Mouse (Mus musculus) brain, embryonic 14.5 days (tissue): ENCODE measurements around the gene Esr1. TPM values are rescaled to one million over a fixed set of nuclear protein-coding genes. Genes with fewer than 3 reads are reported as not detected.
"Not testable (repeated sequence)": the region's sequence is repeated elsewhere in the genome, so short reads cannot be mapped to it uniquely, and the experiment has no call there.

Source experiments
- DNase-seq: peaks from one replicate; pipeline ENCODE4 v3.0.0-alpha.2; 2011; ENCODE audit warnings: low read depth
- CTCF ChIP-seq: fragments of 200-500 bp; IDR thresholded peaks from 2 replicates; pipeline ENCODE4 v1.5.1; 2012; ENCODE audit warnings: inconsistent platforms, mild to moderate bottlenecking, moderate library complexity, borderline replicate concordance; ENCODE audit not compliant: insufficient read depth, insufficient read length; ENCODE audit errors: extremely low read depth
- POLR2A ChIP-seq: fragments of 200-500 bp; IDR thresholded peaks from 2 replicates; pipeline ENCODE4 v1.6.1; 2012; ENCODE audit warnings: mild to moderate bottlenecking, inconsistent platforms, borderline replicate concordance; ENCODE audit not compliant: poor library complexity, insufficient read depth, insufficient read length, severe bottlenecking; ENCODE audit errors: extremely low read depth
- polyA plus RNA-seq: library from polyadenylated mRNA; depleted of rRNA; stranded (reverse); fragments of >200 nt; gene quantifications from 2 replicates; pipeline ENCODE4 v1.2.3, GENCODE M21; 2012

The Esr1 gene
- polyA plus RNA-seq, 1 experiment, result 0.19 TPM

DNA sequence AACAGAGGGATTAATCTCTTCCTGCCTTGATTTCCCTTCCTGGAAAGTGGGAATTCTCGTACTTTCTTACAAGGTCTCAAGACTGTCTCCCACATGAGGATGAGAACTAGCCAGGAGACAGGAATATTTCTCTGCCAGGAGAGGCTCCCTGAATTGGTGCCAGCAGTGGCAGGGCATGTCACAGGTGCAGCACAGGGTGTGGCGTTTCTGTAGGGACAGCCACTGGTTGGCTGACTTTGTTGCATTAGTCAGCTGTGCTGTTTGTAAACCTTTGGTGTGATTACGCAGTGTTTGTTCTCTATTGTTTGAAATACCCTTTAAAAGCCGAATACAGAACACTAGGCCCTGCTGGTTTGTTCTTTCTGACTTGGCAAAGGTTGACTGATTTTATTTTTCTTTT, 11.8 kb upstream of the Esr1 start:
- TF ChIP-seq CTCF (no peak), POLR2A (no peak)
- no peak for DNase-seq

DNA sequence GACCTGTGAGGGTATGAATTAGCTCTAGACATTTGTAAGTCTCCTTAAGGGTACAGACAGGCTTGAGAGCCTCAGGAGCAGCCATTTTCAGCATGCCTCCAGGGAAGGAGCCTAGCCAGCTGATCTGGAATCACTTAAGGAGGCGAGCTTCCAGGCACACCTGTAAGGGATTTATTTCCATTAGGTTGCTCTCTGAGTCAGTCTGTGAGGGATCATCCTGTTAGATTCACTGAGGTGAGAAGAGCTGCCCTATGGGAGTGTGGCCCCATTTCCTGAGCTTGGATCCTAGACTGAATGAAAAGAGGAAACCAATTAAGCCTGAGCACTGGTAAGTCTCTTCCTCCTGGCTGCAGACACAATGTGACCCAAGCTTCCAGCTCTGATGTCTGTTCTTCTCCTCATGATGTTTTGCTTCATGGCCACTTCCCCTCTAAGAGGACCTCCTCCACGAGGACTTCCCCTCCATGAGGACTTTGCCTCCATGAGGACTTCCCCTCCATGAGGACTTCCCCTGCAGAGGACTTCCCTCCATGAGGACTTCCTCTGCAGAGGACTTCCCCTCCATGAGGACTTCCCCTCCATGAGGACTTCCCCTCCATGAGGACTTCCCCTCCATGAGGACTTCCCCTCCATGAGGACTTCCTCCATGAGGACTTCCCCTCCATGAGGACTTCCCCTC, 10.5 kb upstream of the Esr1 start:
- TF ChIP-seq POLR2A (no peak), CTCF (no peak)
- DNase-seq, result no peak

DNA sequence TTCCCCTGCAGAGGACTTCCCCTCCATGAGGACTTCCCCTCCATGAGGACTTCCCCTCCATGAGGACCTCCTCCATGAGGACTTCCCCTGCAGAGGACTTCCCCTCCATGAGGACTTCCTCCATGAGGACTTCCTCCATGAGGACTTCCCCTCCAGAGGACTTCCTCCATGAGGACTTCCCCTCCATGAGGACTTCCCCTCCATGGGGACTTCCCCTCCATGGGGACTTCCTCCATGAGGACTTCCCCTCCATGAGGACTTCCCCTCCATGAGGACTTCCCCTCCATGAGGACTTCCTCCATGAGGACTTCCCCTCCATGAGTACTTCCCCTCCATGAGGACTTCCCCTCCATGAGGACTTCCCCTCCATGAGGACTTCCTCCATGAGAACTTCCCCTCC, 9.8 kb upstream of the Esr1 start:
- not testable (repeated sequence) for DNase-seq

DNA sequence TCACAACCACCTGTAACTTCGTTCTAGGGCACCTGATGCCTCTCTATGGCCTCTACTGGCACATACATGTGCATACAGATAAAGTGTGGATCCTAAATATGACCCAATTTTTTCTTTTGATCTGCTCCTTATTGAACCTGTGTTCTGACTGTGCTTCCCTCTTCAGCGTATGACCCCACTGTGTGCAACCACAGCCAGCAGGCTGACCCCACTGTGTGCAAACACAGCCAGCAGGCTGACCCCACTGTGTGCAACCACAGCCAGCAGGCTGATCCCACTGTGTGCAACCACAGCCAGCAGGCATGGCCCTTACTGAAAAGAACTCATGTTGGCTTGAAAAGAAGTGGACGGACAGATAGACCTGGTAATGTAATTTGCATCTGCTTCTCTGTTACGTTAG, 8.9 kb upstream of the Esr1 start:
- TF ChIP-seq POLR2A, result no peak
- no peak for TF ChIP-seq CTCF
- DNase-seq, result no peak

DNA sequence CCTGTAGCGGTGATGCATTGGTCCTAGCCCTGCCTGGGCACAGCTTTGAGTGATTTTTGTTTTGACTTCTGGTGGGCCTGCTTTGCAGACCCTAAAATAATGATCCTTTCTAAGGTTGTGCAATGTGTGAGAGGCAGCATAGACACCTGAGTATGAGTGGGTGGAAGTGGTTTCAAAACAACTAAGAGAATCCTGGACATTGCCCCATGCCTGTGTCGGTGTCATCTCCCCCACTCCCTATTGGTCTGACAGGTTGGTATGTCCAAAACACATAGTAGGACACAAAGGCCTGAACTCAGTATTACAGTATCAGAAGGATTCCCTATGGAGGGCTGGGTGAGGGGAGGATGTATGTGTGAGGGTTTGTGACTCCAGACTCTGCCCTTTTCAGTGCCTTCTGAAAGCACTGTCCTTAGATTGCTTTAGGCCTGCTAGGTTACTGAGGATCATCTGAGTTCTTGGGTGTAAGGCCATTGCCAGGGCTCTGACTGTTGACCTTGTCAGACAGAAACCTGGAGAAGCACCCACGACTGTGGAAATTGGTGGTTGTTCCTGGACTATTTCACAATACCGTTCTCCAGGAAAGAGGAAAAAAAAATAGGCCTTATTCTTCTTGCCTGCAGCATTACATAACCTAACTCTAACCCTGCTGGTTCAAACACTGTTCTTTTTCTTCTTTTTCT, 6.7 kb upstream of the Esr1 start:
- no peak for TF ChIP-seq CTCF
- TF ChIP-seq POLR2A, result no peak
- DNase-seq, result no peak

DNA sequence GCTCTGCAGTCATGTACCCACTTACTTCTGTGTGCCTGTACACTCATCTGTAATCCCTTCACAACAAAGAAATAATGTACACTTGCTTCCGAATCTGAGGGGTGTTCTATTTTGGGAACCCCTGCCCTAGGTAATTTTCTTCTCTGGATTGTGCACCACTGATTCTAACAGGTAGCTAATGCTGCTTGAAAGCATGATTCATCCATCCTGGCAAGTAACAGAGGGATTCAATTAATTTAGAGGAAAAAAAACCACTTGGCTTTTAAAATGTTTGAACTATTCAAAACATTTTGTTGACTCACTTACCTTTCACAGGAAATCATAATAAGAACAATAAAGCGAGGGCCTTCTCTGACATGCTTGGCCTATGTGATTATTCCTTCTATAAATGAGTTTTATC, 1.2 kb upstream of the Esr1 start:
- no peak for TF ChIP-seq POLR2A
- no peak for TF ChIP-seq CTCF
- DNase-seq, result no peak

DNA sequence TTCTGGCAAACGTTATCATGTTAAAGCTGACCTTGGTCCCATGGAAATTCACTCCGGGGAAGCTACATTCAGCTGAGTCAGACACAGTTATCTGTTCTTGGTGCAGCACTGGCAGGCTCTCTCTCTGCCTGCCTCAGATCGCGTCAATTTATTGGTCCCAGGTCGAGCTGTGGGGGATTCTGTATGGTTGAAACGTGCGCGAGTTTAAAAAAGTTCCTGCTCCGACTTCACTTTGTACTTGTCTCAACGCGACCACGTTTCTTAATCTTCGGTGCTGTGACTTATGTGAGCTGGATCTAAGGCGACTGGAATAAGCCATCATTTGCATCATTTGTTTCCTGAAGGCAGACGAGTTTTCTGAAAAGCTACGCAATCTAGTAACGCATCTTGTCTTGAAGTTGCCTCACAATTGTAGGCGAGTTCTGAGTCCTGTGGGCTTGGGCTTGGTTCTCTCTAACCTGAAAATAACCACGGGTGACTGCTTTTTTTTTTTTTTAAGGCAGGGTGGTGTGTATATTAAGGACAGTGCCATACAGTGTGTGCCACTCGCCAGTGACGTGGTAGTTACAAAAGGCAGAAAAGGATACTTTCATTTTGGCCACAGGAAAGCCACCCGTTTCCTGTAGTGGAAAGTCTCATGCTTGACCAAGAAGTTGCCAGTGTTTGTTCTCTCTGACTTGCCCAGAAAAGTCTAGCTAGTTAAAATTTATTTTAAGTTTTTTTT, 1.1 kb downstream of the Esr1 start:
- TF ChIP-seq CTCF (no peak), POLR2A (no peak)

DNA sequence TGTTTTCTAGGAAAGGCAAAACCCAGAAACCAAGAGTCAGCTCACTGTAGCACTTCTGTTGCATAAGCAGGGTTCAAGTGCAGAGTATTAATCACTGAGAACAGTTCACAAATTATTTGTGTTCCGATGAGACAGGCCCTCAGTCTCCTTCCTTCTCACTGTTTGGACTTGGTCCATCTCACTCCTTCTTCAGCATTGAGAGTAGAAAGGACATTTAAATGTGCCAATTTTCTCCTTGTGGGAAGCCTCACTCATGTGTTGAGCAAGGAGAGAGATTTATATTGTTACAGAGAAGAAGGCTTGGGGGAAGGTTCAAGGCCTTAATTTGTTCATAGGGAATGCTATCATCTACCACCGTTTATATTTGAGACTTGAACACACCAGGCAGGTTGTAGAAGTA, 6.6 kb downstream of the Esr1 start:
- DNase-seq, result no peak
- no peak for TF ChIP-seq CTCF
- TF ChIP-seq POLR2A, result no peak

More for the DNA sequence above, 1.1 kb downstream of the Esr1 start:
- DNase-seq, result peak; percentile 2

DNA sequence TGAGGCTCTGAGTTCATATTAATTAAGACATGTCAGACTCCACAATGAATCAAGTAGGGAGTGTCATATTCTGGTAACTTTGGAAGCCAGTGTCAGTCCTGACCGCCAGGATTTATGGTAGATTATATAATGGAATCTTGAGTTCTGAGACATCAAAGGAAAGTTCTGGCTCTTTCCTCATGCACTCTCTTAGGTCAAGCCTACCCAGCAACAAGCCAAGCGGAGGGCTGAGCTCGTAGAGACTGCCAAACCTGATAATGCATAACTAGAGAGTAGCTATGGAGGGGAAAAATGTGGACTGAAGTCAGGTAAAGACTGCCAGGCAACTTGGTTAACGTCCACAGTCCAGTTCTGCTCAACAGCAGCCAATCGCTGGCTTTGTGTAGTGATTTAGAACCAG, 7.3 kb downstream of the Esr1 start:
- TF ChIP-seq POLR2A, result no peak
- no peak for TF ChIP-seq CTCF
- DNase-seq, result no peak

DNA sequence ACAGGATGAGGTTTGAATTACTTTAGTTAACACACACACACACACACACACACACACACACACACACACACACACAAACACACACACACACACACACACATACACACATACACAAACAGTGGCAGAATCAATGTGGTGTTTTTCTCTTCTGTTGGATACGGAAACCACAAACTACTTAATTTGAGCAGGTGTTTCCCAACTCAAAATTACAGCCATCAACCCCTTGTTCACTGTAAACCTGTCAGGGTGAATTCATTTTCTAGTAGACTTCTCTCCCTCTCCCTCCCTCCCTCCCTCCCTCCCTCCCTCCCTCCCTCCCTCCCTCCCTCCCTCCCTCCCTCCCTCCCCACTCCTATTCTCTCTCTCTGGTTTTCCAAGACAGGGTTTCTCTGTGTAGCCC, 8.0 kb downstream of the Esr1 start:
- not testable (repeated sequence) for DNase-seq

DNA sequence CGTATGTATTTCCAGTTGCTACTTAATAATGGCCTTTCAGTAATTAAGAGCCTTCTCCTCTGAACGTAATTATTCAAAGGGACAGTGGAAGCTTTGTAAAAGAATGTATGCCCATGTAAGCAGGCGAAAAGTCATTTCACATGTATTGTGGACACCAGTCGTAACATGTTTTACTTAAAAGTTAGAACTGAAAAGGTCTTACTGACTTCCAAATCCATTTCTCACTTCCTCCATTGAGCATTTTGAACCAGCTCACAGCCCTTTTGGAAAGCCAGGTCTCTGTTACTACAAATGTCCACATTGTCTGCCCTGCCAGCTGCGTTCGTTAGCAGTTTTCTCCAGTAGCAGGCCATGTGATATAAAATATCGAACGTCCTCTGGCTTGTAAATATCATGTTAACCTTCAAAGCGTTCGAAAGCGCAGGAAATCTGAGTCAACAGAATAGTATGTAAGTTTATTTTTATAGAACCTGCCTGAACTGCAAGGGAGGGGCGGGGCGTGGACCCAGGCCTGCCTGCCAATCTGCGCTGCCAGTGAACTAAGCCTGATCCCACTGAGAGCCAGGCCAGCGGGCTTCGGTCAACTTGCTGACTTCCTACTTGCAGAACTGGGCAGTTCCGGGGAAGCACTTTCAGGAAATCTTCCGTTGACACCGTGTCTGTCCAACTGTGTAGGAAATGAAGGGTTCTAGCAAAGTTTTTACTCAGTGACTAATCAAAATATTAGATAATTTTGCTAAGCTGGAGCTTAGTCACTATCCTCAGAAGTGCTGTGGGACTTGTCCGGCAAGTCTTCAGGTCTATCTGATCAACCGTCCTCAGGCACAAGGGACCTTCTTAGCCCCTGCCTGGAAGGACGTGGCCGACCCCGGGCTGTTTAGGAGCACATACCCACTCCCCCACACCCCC, 9.5 kb downstream of the Esr1 start:
- TF ChIP-seq POLR2A (no peak), CTCF (no peak)

More for the DNA sequence above, 9.5 kb downstream of the Esr1 start:
- DNase-seq, result peak; percentile 4
